Mouse (Mus musculus) liver, embryonic 14.5 days (tissue): ENCODE measurements around the gene Csdc2. TPM values are rescaled to one million over a fixed set of nuclear protein-coding genes. Genes with fewer than 3 reads are reported as not detected.

Experiments used
- ATAC-seq: fragments of 200-750 bp; cut with Nextera tagmentation; 2 replicates; pipeline ENCODE4 v1.8.0; 2017; ENCODE audit warnings: moderate number of reproducible peaks, mild to moderate bottlenecking, moderate library complexity; ENCODE audit not compliant: insufficient read depth
- DNase-seq, 3 experiments: peaks; one replicate each; pipeline ENCODE4 v3.0.0-alpha.2; 2012 to 2013; ENCODE audit warnings: low read depth in 3 of 3, low spot score in 3 of 3
- H3K27ac ChIP-seq: fragments of 300-500 bp; sonication (generic); 2 replicates; pipeline ENCODE4 v1.5.1; 2014; ENCODE audit warnings: moderate library complexity, mild to moderate bottlenecking, control low read depth, inconsistent platforms
- H3K27me3 ChIP-seq: fragments of 300-500 bp; sonication (generic); 2 replicates; pipeline ENCODE4 v1.6.1; 2014; ENCODE audit warnings: mild to moderate bottlenecking, low read length, moderate library complexity; ENCODE audit not compliant: control insufficient read depth, insufficient read depth
- H3K36me3 ChIP-seq: fragments of 300-500 bp; sonication (generic); replicated peaks from 2 replicates; pipeline ENCODE4 v1.6.1; 2014; ENCODE audit warnings: low read depth; ENCODE audit not compliant: control insufficient read depth, insufficient read depth
- H3K4me1 ChIP-seq, 2 experiments: fragments of 200-500 bp in 1 of 2; fragments of 300-500 bp in 1 of 2; sonication (generic) in 1 of 2; replicated peaks; 2 replicates each; pipeline ENCODE4 v1.6.1; 2012 to 2014; ENCODE audit warnings: antibody characterized with exemption in 1 of 2, inconsistent platforms in 1 of 2, low read length in 1 of 2; ENCODE audit not compliant: control insufficient read depth in 2 of 2, insufficient read depth in 2 of 2
- H3K4me2 ChIP-seq: fragments of 300-500 bp; sonication (generic); 2 replicates; pipeline ENCODE4 v1.6.1; 2014; ENCODE audit warnings: low read depth, mild to moderate bottlenecking, control low read depth, moderate library complexity
- H3K4me3 ChIP-seq, 2 experiments: fragments of 200-500 bp in 1 of 2; fragments of 300-500 bp in 1 of 2; sonication (generic) in 1 of 2; 2 replicates each; pipeline ENCODE4 v1.5.1; 2012 to 2014; ENCODE audit warnings: low read depth in 2 of 2, low read length in 2 of 2, mild to moderate bottlenecking in 2 of 2, control low read depth in 1 of 2, inconsistent platforms in 1 of 2, moderate library complexity in 1 of 2; ENCODE audit not compliant: insufficient read depth in 1 of 2
- H3K9ac ChIP-seq: fragments of 300-500 bp; sonication (generic); replicated peaks from 2 replicates; pipeline ENCODE4 v1.6.1; 2014; ENCODE audit warnings: mild to moderate bottlenecking, control low read depth, moderate library complexity
- H3K9me3 ChIP-seq: fragments of 300-500 bp; sonication (generic); 2 replicates; pipeline ENCODE4 v1.6.1; 2016; ENCODE audit warnings: low read length, mixed read lengths; ENCODE audit not compliant: control insufficient read depth
- CTCF ChIP-seq: IDR thresholded peaks from 2 replicates; pipeline ENCODE4 v1.5.1; 2016; ENCODE audit warnings: antibody characterized with exemption, low read depth, control low read depth
- EP300 ChIP-seq: IDR thresholded peaks from 2 replicates; pipeline ENCODE4 v1.6.1; 2016; ENCODE audit warnings: antibody characterized with exemption, low read depth
- WGBS: fragments of 180-500 bp; shearing (Covaris S2); extraction: QIAGEN DNeasy Blood & Tissue Kit; methylation state at CpG from one replicate; pipeline ENCODE4 v1.1.7; 2014; ENCODE audit not compliant: insufficient replicate concordance; 5-methylcytosine and 5-hydroxymethylcytosine counted together
- polyA plus RNA-seq, 2 experiments: library from polyadenylated mRNA; depleted of rRNA in 1 of 2; stranded (reverse) in 1 of 2; unstranded in 1 of 2; fragments of >200 nt; fragmentation: Nextera tagmentation in 1 of 2; extraction: Ambion mirVana in 1 of 2; gene quantifications; 2 replicates each; pipeline versions ENCODE4 v1.2.1 to v1.2.3; 2012 to 2014

Csdc2 gene
- polyA plus RNA-seq, 2 experiments, result 0.45 to 0.52 TPM

- no peaks in the 10 kb centered on the region for H3K27me3 ChIP-seq
- H3K36me3 ChIP-seq, result peaks cover 4% of the 10 kb centered on the region
- peaks cover 7 to 12% of the 10 kb centered on the region in 2 experiments for H3K4me1 ChIP-seq
- ATAC-seq (no peak), DNase-seq (peak in 1 of 3 experiments; percentile 39)
- H3K4me2 ChIP-seq, result no peak overlapping the region
- no peak overlapping the region for H3K9ac ChIP-seq
- 61% methylated on average over 8 of the region's 8 CpGs for WGBS
- TF ChIP-seq EP300 (no peak), CTCF (peak; percentile 95)
- H3K4me3 ChIP-seq, result no peak overlapping the region
- no peaks in the 10 kb centered on the region for H3K9me3 ChIP-seq
- no peak overlapping the region for H3K27ac ChIP-seq
Observed at GRCm38 (mm10) chr15:81956457-81956856, 19.9 kb downstream of the Csdc2 start.

- TF ChIP-seq CTCF (no peak), EP300 (no peak)
- Histone ChIP-seq H3K9ac (no peak overlapping the region), H3K4me2 (no peak overlapping the region)
Observed at GRCm38 (mm10) chr15:81957598-81957997, 21.0 kb downstream of the Csdc2 start.

GRCm38 (mm10) chr15:81958906-81959305 lies 22.3 kb downstream of the Csdc2 start:
- no peak overlapping the region for H3K27ac ChIP-seq
- 47% methylated on average over 3 of the region's 3 CpGs for WGBS
- DNase-seq, result no peak

More at GRCm38 (mm10) chr15:81957598-81957997, 21.0 kb downstream of the Csdc2 start:
- Histone ChIP-seq H3K4me3 (no peak overlapping the region), H3K27ac (no peak overlapping the region), H3K36me3 (peaks cover 4% of the 10 kb centered on the region), H3K4me1 (peaks cover 8 to 15% of the 10 kb centered on the region in 2 experiments), H3K9me3 (no peaks in the 10 kb centered on the region), H3K27me3 (no peaks in the 10 kb centered on the region)
- ATAC-seq, result no peak
- DNase-seq, result no peak
- 75% methylated on average over 11 of the region's 11 CpGs for WGBS

GRCm38 (mm10) chr15:81960171-81961077 lies 23.9 kb downstream of the Csdc2 start, which contains the start of gene Pmm1:
Pmm1 (minus strand) TSS chr15:81960930.
- H3K4me1 ChIP-seq, result peaks cover 8 to 15% of the 10 kb centered on the region in 2 experiments
- H3K36me3 ChIP-seq, result no peaks in the 10 kb centered on the region
- H3K27me3 ChIP-seq, result no peaks in the 10 kb centered on the region
- peak; percentile 97 to 98 (median 98) for DNase-seq
- peak within 1 kb of the TSS; percentile 69 to 84 for H3K4me3 ChIP-seq
- peak; percentile 98 for ATAC-seq
- no peaks in the 10 kb centered on the region for H3K9me3 ChIP-seq
- WGBS, result under 1% methylated on average over 77 of the region's 77 CpGs
- peak; percentile 94 for TF ChIP-seq CTCF
- no peak for TF ChIP-seq EP300
- H3K27ac ChIP-seq, result peak within 1 kb of the TSS; percentile 73
- peak within 1 kb of the TSS; percentile 100 for H3K4me2 ChIP-seq
- peak within 1 kb of the TSS; percentile 76 for H3K9ac ChIP-seq

More at GRCm38 (mm10) chr15:81958906-81959305, 22.3 kb downstream of the Csdc2 start:
- no peak for ATAC-seq
- H3K4me3 ChIP-seq, result no peak overlapping the region
- peak overlapping the region; percentile 100 for H3K4me2 ChIP-seq
- H3K4me1 ChIP-seq, result peaks cover 8 to 15% of the 10 kb centered on the region in 2 experiments
- H3K27me3 ChIP-seq, result no peaks in the 10 kb centered on the region
- H3K36me3 ChIP-seq, result peaks cover 4% of the 10 kb centered on the region
- H3K9ac ChIP-seq, result no peak overlapping the region; the same call in 1 of the 2 replicates
- H3K9me3 ChIP-seq, result no peaks in the 10 kb centered on the region
- no peak for TF ChIP-seq CTCF
- TF ChIP-seq EP300, result 0 out of 2 replicates have a peak, but pooled peaks have one; percentile 12

- DNase-seq, result peak in 1 of 3 experiments; percentile 54
- peak overlapping the region; percentile 64 to 84 for H3K4me3 ChIP-seq
- peak overlapping the region; percentile 100 for H3K4me2 ChIP-seq
- under 1% methylated on average over 6 of the region's 8 CpGs for WGBS
- H3K36me3 ChIP-seq, result no peaks in the 10 kb centered on the region
- H3K9ac ChIP-seq, result peak overlapping the region; percentile 59
- peak; percentile 66 for ATAC-seq
- H3K27me3 ChIP-seq, result no peaks in the 10 kb centered on the region
- no peak for TF ChIP-seq EP300
- TF ChIP-seq CTCF, result no peak
- no peaks in the 10 kb centered on the region for H3K9me3 ChIP-seq
- H3K27ac ChIP-seq, result peak overlapping the region; percentile 59
- H3K4me1 ChIP-seq, result peaks cover 8 to 15% of the 10 kb centered on the region in 2 experiments
Observed at GRCm38 (mm10) chr15:81961078-81961451, 24.5 kb downstream of the Csdc2 start.
